Mouse (Mus musculus): ENCODE data around the gene Alox5ap.
A peak's percentile ranks its signal among the peaks of the same experiment; 100 is the strongest.

Alox5ap gene

GRCm38 (mm10) chr5:149314514-149315081 is 50.0 kb downstream of the Alox5ap start:
- DNase-seq (ENCODE audit: low spot score in 2 of 2) = no peak

- DNase-seq (ENCODE audit: low spot score in 2 of 2) = no peak
These were observed 52.4 kb downstream of the Alox5ap start for GRCm38 (mm10) chr5:149316926-149317325.

DNA sequence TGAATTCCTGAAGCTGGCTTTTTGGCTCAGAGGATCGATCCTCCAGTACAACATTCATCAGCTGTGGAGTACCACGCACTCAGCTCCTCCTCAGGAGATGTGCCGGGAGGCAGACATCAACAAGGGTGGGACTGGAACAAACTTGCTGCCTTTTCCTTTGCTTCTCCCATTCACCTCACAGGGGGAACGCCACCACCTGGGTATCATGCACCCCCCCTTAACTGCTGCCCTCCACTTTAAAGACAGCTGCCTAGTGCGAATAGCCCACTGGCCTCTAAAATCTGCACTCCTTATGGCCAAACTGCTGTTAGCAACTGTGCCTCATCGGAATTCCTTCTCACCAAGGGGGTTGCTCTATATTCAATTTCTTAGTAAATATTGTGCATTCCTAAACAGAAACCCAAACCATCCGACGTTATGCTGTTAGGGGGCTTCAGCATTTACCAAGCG is 55.3 kb downstream of the Alox5ap start:
- no peak for DNase-seq (ENCODE audit: low spot score in 2 of 2)

- DNase-seq (ENCODE audit: low spot score in 2 of 2) = peak; percentile 65 to 78
These were observed 56.2 kb downstream of the Alox5ap start for GRCm38 (mm10) chr5:149320534-149321482.

- DNase-seq (ENCODE audit: low spot score in 2 of 2) = no peak
These were observed 57.6 kb downstream of the Alox5ap start for GRCm38 (mm10) chr5:149321909-149322841.

- DNase-seq (ENCODE audit: low spot score in 2 of 2) = no peak
These were observed 58.5 kb downstream of the Alox5ap start for GRCm38 (mm10) chr5:149322938-149323553.

DNA sequence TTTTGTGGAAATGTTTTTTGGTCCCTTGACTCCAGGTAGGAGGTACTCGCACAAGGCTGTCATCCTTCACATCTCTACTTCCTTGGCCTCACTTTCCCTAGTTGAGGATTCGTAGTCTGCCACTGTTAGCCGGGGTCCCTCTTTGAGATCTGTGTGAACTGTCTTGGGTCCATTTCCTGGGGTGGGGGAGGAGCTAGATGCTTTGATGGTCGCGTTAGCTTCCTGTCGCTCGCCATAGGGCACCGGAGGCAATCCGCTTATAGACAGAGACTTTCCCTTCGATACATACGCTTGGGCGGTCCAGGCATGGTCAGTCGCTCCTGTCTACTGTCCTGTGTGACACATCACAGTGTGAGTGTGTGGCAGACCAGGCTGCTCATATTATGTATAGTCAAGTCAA is 60.2 kb downstream of the Alox5ap start:
- no peak for DNase-seq (ENCODE audit: low spot score in 2 of 2)

GRCm38 (mm10) chr5:149329098-149329887 is 64.7 kb downstream of the Alox5ap start:
- DNase-seq (ENCODE audit: low spot score in 2 of 2) = no peak

- DNase-seq (ENCODE audit: low spot score in 2 of 2) = no peak
These were observed 66.0 kb downstream of the Alox5ap start for GRCm38 (mm10) chr5:149330601-149331000.

GRCm38 (mm10) chr5:149331407-149332143 is 67.0 kb downstream of the Alox5ap start:
- DNase-seq (ENCODE audit: low spot score in 2 of 2) = no peak

GRCm38 (mm10) chr5:149332787-149333186 is 68.2 kb downstream of the Alox5ap start:
- DNase-seq (ENCODE audit: low spot score in 2 of 2) = no peak

- DNase-seq (ENCODE audit: low spot score in 2 of 2) = peak; percentile 40 to 69
These were observed 69.6 kb downstream of the Alox5ap start for GRCm38 (mm10) chr5:149333941-149334698.

- DNase-seq (ENCODE audit: low spot score in 2 of 2) = no peak
These were observed 70.4 kb downstream of the Alox5ap start for GRCm38 (mm10) chr5:149335009-149335408.

GRCm38 (mm10) chr5:149335563-149336238 is 71.1 kb downstream of the Alox5ap start:
- DNase-seq (ENCODE audit: low spot score in 2 of 2) = peak; percentile 85 to 87

- no peak for DNase-seq (ENCODE audit: low spot score in 2 of 2)
These were observed 72.6 kb downstream of the Alox5ap start for GRCm38 (mm10) chr5:149337148-149337547.

Measured in frontal cortex, postnatal 36 days (tissue).